Mouse (Mus musculus) midbrain, embryonic 13.5 days (tissue): ENCODE results near the gene Ccdc194. TPM values are rescaled to one million over a fixed set of nuclear protein-coding genes. Genes with fewer than 3 reads are reported as not detected.
"Not testable (repeated sequence)": the region's sequence is repeated elsewhere in the genome, so short reads cannot be mapped to it uniquely, and the experiment has no call there.

Source experiments
- ATAC-seq: fragments of 200-750 bp; cut with Nextera tagmentation; 2 replicates; pipeline ENCODE4 v1.8.0; 2017; ENCODE audit warnings: mild to moderate bottlenecking, moderate TSS enrichment, moderate library complexity
- H3K27ac ChIP-seq: fragments of 300-500 bp; sonication (generic); 2 replicates; pipeline ENCODE4 v1.5.1; 2015; ENCODE audit warnings: inconsistent platforms, mild to moderate bottlenecking, moderate library complexity
- H3K27me3 ChIP-seq: fragments of 300-500 bp; sonication (generic); 2 replicates; pipeline ENCODE4 v1.6.1; 2015; ENCODE audit warnings: mild to moderate bottlenecking, inconsistent platforms
- H3K36me3 ChIP-seq: fragments of 300-500 bp; sonication (generic); 2 replicates; pipeline ENCODE4 v1.6.1; 2015; ENCODE audit warnings: mild to moderate bottlenecking, inconsistent platforms
- H3K4me1 ChIP-seq: fragments of 300-500 bp; sonication (generic); replicated peaks from 2 replicates; pipeline ENCODE4 v1.6.1; 2015; ENCODE audit warnings: inconsistent platforms
- H3K4me2 ChIP-seq: fragments of 300-500 bp; sonication (generic); replicated peaks from 2 replicates; pipeline ENCODE4 v1.6.1; 2015; ENCODE audit warnings: moderate library complexity, mild to moderate bottlenecking, inconsistent platforms
- H3K4me3 ChIP-seq: fragments of 300-500 bp; sonication (generic); replicated peaks from 2 replicates; pipeline ENCODE4 v1.5.1; 2015; ENCODE audit warnings: mild to moderate bottlenecking, inconsistent platforms
- H3K9ac ChIP-seq: fragments of 300-500 bp; sonication (generic); replicated peaks from 2 replicates; pipeline ENCODE4 v1.6.1; 2015; ENCODE audit warnings: mild to moderate bottlenecking, inconsistent platforms
- H3K9me3 ChIP-seq: fragments of 300-500 bp; sonication (generic); 2 replicates; pipeline ENCODE4 v1.6.1; 2016; ENCODE audit warnings: mild to moderate bottlenecking, inconsistent platforms
- WGBS: fragments of 180-500 bp; shearing (Covaris S2); methylation state at CpG from one replicate; pipeline ENCODE4 v1.1.7; 2015; 5-methylcytosine and 5-hydroxymethylcytosine counted together
- polyA plus RNA-seq: library from polyadenylated mRNA; unstranded; fragments of >200 nt; fragmentation: Nextera tagmentation; extraction: Ambion mirVana; gene quantifications from 2 replicates; pipeline ENCODE4 v1.2.1, GENCODE M21; 2015

The Ccdc194 gene
- polyA plus RNA-seq, 1 experiment from 2014 or later = 0.11 TPM

- no peak overlapping the region for H3K4me3 ChIP-seq
- ATAC-seq = no peak
- 87% methylated on average over 7 of the region's 7 CpGs for WGBS
- peaks cover 35% of the 10 kb centered on the region for H3K36me3 ChIP-seq
- no peak overlapping the region for H3K9ac ChIP-seq
- H3K9me3 ChIP-seq = no peaks in the 10 kb centered on the region
- H3K4me2 ChIP-seq = no peak overlapping the region
- H3K27ac ChIP-seq = no peak overlapping the region
- H3K4me1 ChIP-seq = peaks cover 12% of the 10 kb centered on the region
- H3K27me3 ChIP-seq = no peaks in the 10 kb centered on the region
Measured at GRCm38 (mm10) chr8:71547590-71547989, 22.1 kb upstream of the Ccdc194 start.

- WGBS = 92% methylated on average over 11 of the region's 11 CpGs
- H3K27me3 ChIP-seq = peaks cover under 1% of the 10 kb centered on the region; the same call in 1 of the 2 replicates
- no peaks in the 10 kb centered on the region for H3K9me3 ChIP-seq
- no peak overlapping the region for H3K4me2 ChIP-seq
- peaks cover 12% of the 10 kb centered on the region for H3K4me1 ChIP-seq
- H3K27ac ChIP-seq = no peak overlapping the region
- H3K36me3 ChIP-seq = peaks cover 35% of the 10 kb centered on the region
- H3K9ac ChIP-seq = no peak overlapping the region
- ATAC-seq = no peak
- H3K4me3 ChIP-seq = no peak overlapping the region
Measured at GRCm38 (mm10) chr8:71545053-71545452, 19.5 kb upstream of the Ccdc194 start.

GRCm38 (mm10) chr8:71543755-71544154, 18.2 kb upstream of the Ccdc194 start:
- no peak for ATAC-seq
- peaks cover 12% of the 10 kb centered on the region for H3K4me1 ChIP-seq
- H3K9me3 ChIP-seq = no peaks in the 10 kb centered on the region
- peak overlapping the region; percentile 82 for H3K4me3 ChIP-seq
- WGBS = 89% methylated on average over 9 of the region's 9 CpGs
- H3K9ac ChIP-seq = peak overlapping the region; percentile 85
- H3K27ac ChIP-seq = no peak overlapping the region
- H3K27me3 ChIP-seq = peaks cover 8% of the 10 kb centered on the region
- peak overlapping the region; percentile 89 for H3K4me2 ChIP-seq
- H3K36me3 ChIP-seq = peaks cover 34% of the 10 kb centered on the region

- H3K4me3 ChIP-seq = peak within 1 kb of the TSS; percentile 82
- peak; percentile 96 for ATAC-seq
- H3K4me2 ChIP-seq = peak within 1 kb of the TSS; percentile 89
- WGBS = under 1% methylated on average over 55 of the region's 55 CpGs
- H3K9ac ChIP-seq = peak within 1 kb of the TSS; percentile 85
- H3K27ac ChIP-seq = peak within 1 kb of the TSS; percentile 52; the same call in 1 of the 2 replicates
- H3K36me3 ChIP-seq = peaks cover 25% of the 10 kb centered on the region
- no peaks in the 10 kb centered on the region for H3K9me3 ChIP-seq
- peaks cover 15% of the 10 kb centered on the region for H3K27me3 ChIP-seq
- peaks cover 13% of the 10 kb centered on the region for H3K4me1 ChIP-seq
Measured at GRCm38 (mm10) chr8:71542632-71543343, 17.3 kb upstream of the Ccdc194 start, which contains the start of gene Mvb12a. TSS of gene Mvb12a (plus strand) at chr8:71542922.

GRCm38 (mm10) chr8:71537028-71537867, 11.7 kb upstream of the Ccdc194 start, which contains the start of gene Bst2:
TSS of gene Bst2 (minus strand) at chr8:71537456.
- H3K36me3 ChIP-seq = no peaks in the 10 kb centered on the region
- H3K4me3 ChIP-seq = peak within 1 kb of the TSS; percentile 30
- no peaks in the 10 kb centered on the region for H3K9me3 ChIP-seq
- peak within 1 kb of the TSS; percentile 49 for H3K4me2 ChIP-seq
- H3K4me1 ChIP-seq = peaks cover 10% of the 10 kb centered on the region
- 3% methylated on average over 37 of the region's 37 CpGs for WGBS
- H3K27me3 ChIP-seq = peaks cover 40% of the 10 kb centered on the region
- ATAC-seq = peak; percentile 28; the same call in 1 of the 2 replicates
- no peak within 1 kb of the TSS; the same call in 1 of the 2 replicates for H3K9ac ChIP-seq
- H3K27ac ChIP-seq = no peak within 1 kb of the TSS

- Histone ChIP-seq H3K9me3 (no peaks in the 10 kb centered on the region), H3K27me3 (peaks cover 40% of the 10 kb centered on the region), H3K36me3 (no peaks in the 10 kb centered on the region), H3K9ac (no peak overlapping the region), H3K27ac (no peak overlapping the region), H3K4me3 (no peak overlapping the region), H3K4me1 (peaks cover 10% of the 10 kb centered on the region), H3K4me2 (no peak overlapping the region)
- 0 out of 2 replicates have a peak, but pooled peaks have one; percentile 7 for ATAC-seq
- 75% methylated on average over 5 of the region's 5 CpGs for WGBS
Measured at GRCm38 (mm10) chr8:71535663-71536062, 10.2 kb upstream of the Ccdc194 start.

- no peaks in the 10 kb centered on the region for H3K36me3 ChIP-seq
- H3K27ac ChIP-seq = no peak overlapping the region
- 37% methylated on average over 3 of the region's 3 CpGs for WGBS
- H3K9me3 ChIP-seq = no peaks in the 10 kb centered on the region
- H3K27me3 ChIP-seq = peaks cover 34% of the 10 kb centered on the region
- no peak; the same call in 1 of the 2 replicates for ATAC-seq
- no peak overlapping the region for H3K9ac ChIP-seq
- no peak overlapping the region for H3K4me2 ChIP-seq
- peaks cover 10% of the 10 kb centered on the region for H3K4me1 ChIP-seq
- H3K4me3 ChIP-seq = no peak overlapping the region
Measured at GRCm38 (mm10) chr8:71534263-71534810, 8.8 kb upstream of the Ccdc194 start.

GRCm38 (mm10) chr8:71530735-71531467, 5.4 kb upstream of the Ccdc194 start:
- not testable (repeated sequence) for H3K27ac ChIP-seq, H3K9ac ChIP-seq, H3K4me3 ChIP-seq, H3K9me3 ChIP-seq, H3K4me2 ChIP-seq, ATAC-seq, H3K4me1 ChIP-seq, H3K36me3 ChIP-seq
- peaks cover 29% of the 10 kb centered on the region for H3K27me3 ChIP-seq
- 76% methylated on average over 6 of the region's 12 CpGs for WGBS

- 0 out of 2 replicates have a peak, but pooled peaks have one; percentile 7 for ATAC-seq
- Histone ChIP-seq H3K27ac (no peak overlapping the region), H3K36me3 (no peaks in the 10 kb centered on the region), H3K4me3 (no peak overlapping the region), H3K4me2 (no peak overlapping the region), H3K4me1 (peaks cover 14% of the 10 kb centered on the region; the same call in 1 of the 2 replicates), H3K9me3 (no peaks in the 10 kb centered on the region), H3K9ac (no peak overlapping the region), H3K27me3 (peaks cover 45% of the 10 kb centered on the region)
- WGBS = 86% methylated on average over 11 of the region's 11 CpGs
Measured at GRCm38 (mm10) chr8:71528362-71529073, 3.0 kb upstream of the Ccdc194 start.

- WGBS = 47% methylated on average over 3 of the region's 3 CpGs
- H3K4me2 ChIP-seq = no peak overlapping the region
- H3K27me3 ChIP-seq = peaks cover 54% of the 10 kb centered on the region
- no peak for ATAC-seq
- no peaks in the 10 kb centered on the region for H3K36me3 ChIP-seq
- H3K27ac ChIP-seq = no peak overlapping the region
- H3K4me3 ChIP-seq = no peak overlapping the region
- peaks cover 14% of the 10 kb centered on the region; the same call in 1 of the 2 replicates for H3K4me1 ChIP-seq
- no peaks in the 10 kb centered on the region for H3K9me3 ChIP-seq
- no peak overlapping the region for H3K9ac ChIP-seq
Measured at GRCm38 (mm10) chr8:71527162-71527870, 1.8 kb upstream of the Ccdc194 start.
